Mouse (Mus musculus): Measurements from ENCODE around the gene Adgre5. TPM values are rescaled to one million over a fixed set of nuclear protein-coding genes. Genes with fewer than 3 reads are reported as not detected.
A peak's percentile ranks its signal among the peaks of the same experiment; 100 is the strongest.

Gene Adgre5
- total and polyA plus RNA-seq, 3 experiments = 0.54 to 23.6 (median 3.7) TPM

- H3K9me3 ChIP-seq (replicated peaks; ENCODE audit: low read length) = peaks cover 6% of the 10 kb centered on the region
- H3K4me1 ChIP-seq (ENCODE audit: control insufficient read depth in 1 of 2, insufficient read depth in 2 of 2) = peaks cover 27 to 55% of the 10 kb centered on the region in 2 experiments
- in situ Hi-C loops (cut with MboI; ENCODE audit: low pct_ligation_motif_present, low pct_unique_long_range_greater_than_20kb, low sequenced_read_pairs) = no loop called here
- peak overlapping the region; percentile 41; the same call in 1 of the 2 replicates for H3K27ac ChIP-seq (ENCODE audit: insufficient read depth, low read depth)
- peaks cover 0 to 26% of the 10 kb centered on the region in 2 experiments for H3K36me3 ChIP-seq (replicated peaks in 1 of 2; ENCODE audit: control insufficient read depth in 1 of 2, insufficient read depth in 1 of 2, low read length in 1 of 2)
- dilution Hi-C loops (cut with MboI; ENCODE audit: extremely low pct_ligation_motif_present, extremely low pct_unique_long_range_greater_than_20kb, low sequenced_read_pairs) = no loop called here
- peak; percentile 84 for DNase-seq (ENCODE audit: extremely low read depth)
- peak overlapping the region; percentile 72 to 94 (median 84) for H3K4me3 ChIP-seq (replicated peaks in 1 of 3; ENCODE audit: low read depth in 2 of 3, low read length in 2 of 3, poor library complexity in 1 of 3)
- no peaks in the 10 kb centered on the region for H3K27me3 ChIP-seq (replicated peaks)
- TF ChIP-seq ZNF384 (IDR thresholded peaks at IDR 0.05; ENCODE audit: low read depth, low read length) (no peak), MAFK (IDR thresholded peaks at IDR 0.05; ENCODE audit: insufficient replicate concordance, low read length) (no peak), TCF12 (IDR thresholded peaks at IDR 0.05; ENCODE audit: low read depth, low read length) (peak; percentile 53; the same call in 1 of the 2 replicates), SIN3A (IDR thresholded peaks at IDR 0.05; ENCODE audit: low read length) (peak; percentile 93), USF1 (IDR thresholded peaks at IDR 0.05; ENCODE audit: low read depth, low read length) (no peak), MXI1 (IDR thresholded peaks at IDR 0.05; ENCODE audit: low read depth, low read length) (peak; percentile 88), USF2 (conservative IDR thresholded peaks at IDR 0.05; ENCODE audit: low read depth, low read length) (no peak), IRF4 (IDR thresholded peaks at IDR 0.05; ENCODE audit: low read depth, low read length) (0 out of 2 replicates have a peak, but pooled peaks have one; percentile 21), ZMIZ1 (IDR thresholded peaks at IDR 0.05; ENCODE audit: low read depth, low read length) (0 out of 2 replicates have a peak, but pooled peaks have one; percentile 27), UBTF (IDR thresholded peaks at IDR 0.05; ENCODE audit: low read depth, low read length) (no peak), RCOR1 (conservative IDR thresholded peaks at IDR 0.05; ENCODE audit: low read depth, low read length) (no peak; the same call in 1 of the 2 replicates), ETS1 (conservative IDR thresholded peaks at IDR 0.05; ENCODE audit: low read depth, low read length) (0 out of 2 replicates have a peak, but pooled peaks have one; percentile 19), PAX5 (IDR thresholded peaks at IDR 0.05; ENCODE audit: low read length) (no peak), JUN (IDR thresholded peaks at IDR 0.05; ENCODE audit: insufficient read depth, low read depth, low read length) (no peak), CTCF (conservative IDR thresholded peaks at IDR 0.05 in 1 of 2, IDR thresholded peaks at IDR 0.05 in 1 of 2; ENCODE audit: low read depth in 2 of 2, low read length in 2 of 2) (no peak), MAX (IDR thresholded peaks at IDR 0.05; ENCODE audit: low read length) (peak; percentile 35; the same call in 1 of the 2 replicates), NELFE (IDR thresholded peaks at IDR 0.05; ENCODE audit: low read depth, low read length) (no peak), JUND (conservative IDR thresholded peaks at IDR 0.05; ENCODE audit: low read depth, low read length) (no peak), ZC3H11A (IDR thresholded peaks at IDR 0.05; ENCODE audit: low read depth, low read length) (no peak), BHLHE40 (IDR thresholded peaks at IDR 0.05; ENCODE audit: low read depth, low read length) (peak; percentile 63), SMC3 (IDR thresholded peaks at IDR 0.05; ENCODE audit: low read depth, low read length) (no peak), CHD1 (IDR thresholded peaks at IDR 0.05; ENCODE audit: low read depth, low read length) (no peak; the same call in 1 of the 2 replicates), MAZ (IDR thresholded peaks at IDR 0.05; ENCODE audit: low read depth, low read length) (peak; percentile 66; the same call in 1 of the 2 replicates), RAD21 (IDR thresholded peaks at IDR 0.05; ENCODE audit: low read depth, low read length) (no peak), EP300 (IDR thresholded peaks at IDR 0.05; ENCODE audit: low read length) (no peak), MEF2A (IDR thresholded peaks at IDR 0.05; ENCODE audit: borderline replicate concordance, low read depth, low read length) (no peak), NRF1 (IDR thresholded peaks at IDR 0.05; ENCODE audit: low read depth, low read length) (peak; percentile 25; the same call in 1 of the 2 replicates), E2F4 (IDR thresholded peaks at IDR 0.05; ENCODE audit: insufficient replicate concordance, low read depth, low read length) (no peak), POLR2AphosphoS2 (IDR thresholded peaks at IDR 0.05; ENCODE audit: low read depth, low read length) (no peak), ELF1 (IDR thresholded peaks at IDR 0.05; ENCODE audit: low read depth, low read length) (peak; percentile 78), POLR2A (IDR thresholded peaks at IDR 0.05; ENCODE audit: low read depth, low read length) (no peak), MYC (IDR thresholded peaks at IDR 0.05; ENCODE audit: low read depth, low read length) (0 out of 2 replicates have a peak, but pooled peaks have one; percentile 44), CHD2 (IDR thresholded peaks at IDR 0.05; ENCODE audit: low read length) (peak; percentile 46; the same call in 1 of the 2 replicates), HCFC1 (IDR thresholded peaks at IDR 0.05; ENCODE audit: low read depth, low read length) (peak; percentile 60), TBP (conservative IDR thresholded peaks at IDR 0.05; ENCODE audit: low read depth, low read length) (no peak), KAT2A (IDR thresholded peaks at IDR 0.05; ENCODE audit: insufficient replicate concordance, low read length) (no peak), ZKSCAN1 (IDR thresholded peaks at IDR 0.05; ENCODE audit: borderline replicate concordance, low read depth, low read length) (no peak), GABPA (IDR thresholded peaks at IDR 0.05; ENCODE audit: insufficient replicate concordance, low read depth, low read length) (no peak)
- H3K4me2 ChIP-seq (ENCODE audit: insufficient read depth, low read depth, poor library complexity, severe bottlenecking) = peak overlapping the region; percentile 64
- peak overlapping the region; percentile 85 for H3K9ac ChIP-seq (ENCODE audit: insufficient read depth, low read depth)
- H3K79me2 ChIP-seq (replicated peaks; ENCODE audit: control insufficient read depth, extremely low read depth, insufficient read depth, poor library complexity, severe bottlenecking) = peaks cover 30% of the 10 kb centered on the region
Measured at GRCm38 (mm10) chr8:83698291-83698660, 42.9 kb downstream of the Adgre5 start.
